In genomic region chrX:7898880-7899874, GRCm38 (mm10) we compare ENCODE assay signal across 8 mouse cellular contexts. TPM values are rescaled to one million over a fixed set of nuclear protein-coding genes. Genes with fewer than 3 reads are reported as not detected.
DNase-seq lines count a peak whose midpoint lies in the region; ATAC-seq lines count a peak whose summit lies in the region.

Gene Pqbp1, minus strand, starts transcription at chrX:7899269.
Gene Timm17b, plus strand, starts transcription at chrX:7899357.

- DNase-seq in adipocyte (ENCODE audit: low spot score), result peak; percentile 96
- DNase-seq in embryo, embryonic 10 days (ENCODE audit: low spot score), result peak; percentile 96
- peak; percentile 75 for DNase-seq in gastrocnemius, postnatal 10 days
- DNase-seq in induced T-regulatory cell, adult 2 months (ENCODE audit: low read depth), result peak; percentile 94
- DNase-seq in left cerebral cortex, adult 9 months (ENCODE audit: low spot score in 2 of 2), result peak; percentile 80 to 88
- DNase-seq in right cerebral cortex, postnatal 14 days, result peak; percentile 86
- peak; percentile 73 to 87 for DNase-seq in urinary bladder, postnatal 36 days (ENCODE audit: low spot score in 2 of 2)

- peak; percentile 95 for ATAC-seq in megakaryocyte progenitor cell, adult 5-6 weeks (replicated peaks; ENCODE audit: poor library complexity)

RNA-seq across cellular contexts. Expression of gene Pqbp1, which starts in this region (rescaled TPM):
- total RNA-seq in gastrocnemius, postnatal 10 days (2021), result 10 to 100 TPM; 32.2 to 38.5 TPM
- total RNA-seq in megakaryocyte progenitor cell, adult 5-6 weeks (2015), result 25.1 and 30.3 TPM in 2 replicates
- 136 and 167 TPM in 2 replicates for total RNA-seq in megakaryocyte progenitor cell, adult 5-6 weeks (2017)

RNA-seq across cellular contexts. Expression of gene Timm17b, which starts in this region (rescaled TPM):
- 10 to 100 TPM; 48.2 to 51.1 TPM for total RNA-seq in gastrocnemius, postnatal 10 days (2021)
- total RNA-seq in megakaryocyte progenitor cell, adult 5-6 weeks (2015), result 116 and 133 TPM in 2 replicates
- total RNA-seq in megakaryocyte progenitor cell, adult 5-6 weeks (2017), result 79.3 and 90.7 TPM in 2 replicates

Comparison
In these comparisons a context has a peak if more than half of its experiments do, and no peak if none do; other contexts are left out.
1. Peak in every context shown above with its lines: DNase-seq and ATAC-seq.